Mouse (Mus musculus) kidney, adult 2 months (tissue): ENCODE data around the gene Ppan.

Source experiments
- CTCF ChIP-seq: fragments of 200-500 bp; conservative IDR thresholded peaks from 2 replicates; pipeline ENCODE4 v1.5.1; 2011; ENCODE audit warnings: low read depth, mild to moderate bottlenecking, control low read depth, low read length, moderate library complexity, mixed read lengths; ENCODE audit not compliant: insufficient read depth, insufficient read length
- POLR2A ChIP-seq: fragments of 200-500 bp; IDR thresholded peaks from one replicate; pipeline ENCODE4 v1.6.1; 2011; ENCODE audit warnings: low read depth, low read length, control low read depth

- TF ChIP-seq CTCF (no peak), POLR2A (no peak)
Observed at GRCm38 (mm10) chr9:20893590-20894343, 5.8 kb downstream of the Ppan start.
